Mouse (Mus musculus) intestine, embryonic 14.5 days (tissue): ENCODE measurements around the gene H1fnt. TPM values are rescaled to one million over a fixed set of nuclear protein-coding genes. Genes with fewer than 3 reads are reported as not detected.

Experiments
- ATAC-seq: fragments of 200-750 bp; cut with Nextera tagmentation; replicated peaks from 2 replicates; pipeline ENCODE4 v1.8.0; 2017; ENCODE audit warnings: low read depth, moderate number of reproducible peaks, moderate TSS enrichment, moderate library complexity; ENCODE audit not compliant: low FRiP score, low TSS enrichment
- DNase-seq: peaks from one replicate; pipeline ENCODE4 v3.0.0-alpha.2; 2018; ENCODE audit warnings: low spot score
- H3K27ac ChIP-seq: fragments of 300-500 bp; sonication (generic); 2 replicates; pipeline ENCODE4 v1.5.1; 2014; ENCODE audit warnings: low read depth, mild to moderate bottlenecking, control low read depth
- H3K27me3 ChIP-seq: fragments of 300-500 bp; sonication (generic); replicated peaks from 2 replicates; pipeline ENCODE4 v1.6.1; 2014; ENCODE audit warnings: low read length, control low read depth; ENCODE audit not compliant: control insufficient read depth, insufficient read depth
- H3K36me3 ChIP-seq: fragments of 300-500 bp; sonication (generic); 2 replicates; pipeline ENCODE4 v1.6.1; 2014; ENCODE audit warnings: low read length, control low read depth; ENCODE audit not compliant: control insufficient read depth, insufficient read depth
- H3K4me1 ChIP-seq: fragments of 300-500 bp; sonication (generic); replicated peaks from 2 replicates; pipeline ENCODE4 v1.6.1; 2014; ENCODE audit warnings: low read length, control low read depth, mixed read lengths; ENCODE audit not compliant: control insufficient read depth, insufficient read depth
- H3K4me2 ChIP-seq: fragments of 300-500 bp; sonication (generic); 2 replicates; pipeline ENCODE4 v1.6.1; 2014; ENCODE audit warnings: low read length
- H3K4me3 ChIP-seq: fragments of 300-500 bp; sonication (generic); 2 replicates; pipeline ENCODE4 v1.5.1; 2014; ENCODE audit warnings: low read depth, low read length, control low read depth, mixed read lengths
- H3K9ac ChIP-seq: fragments of 300-500 bp; sonication (generic); 2 replicates; pipeline ENCODE4 v1.6.1; 2014; ENCODE audit warnings: mild to moderate bottlenecking, low read length
- H3K9me3 ChIP-seq: fragments of 300-500 bp; sonication (generic); 2 replicates; pipeline ENCODE4 v1.6.1; 2016; ENCODE audit warnings: low read length, control low read depth; ENCODE audit not compliant: control insufficient read depth
- WGBS: fragments of 180-500 bp; shearing (Covaris S2); extraction: QIAGEN DNeasy Blood & Tissue Kit; methylation state at CpG from one replicate; pipeline ENCODE4 v1.1.7; 2014; 5-methylcytosine and 5-hydroxymethylcytosine counted together
- polyA plus RNA-seq: library from polyadenylated mRNA; unstranded; fragments of >200 nt; fragmentation: Nextera tagmentation; extraction: Ambion mirVana; gene quantifications from 2 replicates; pipeline ENCODE4 v1.2.1, GENCODE M21; 2014

Gene H1fnt
- polyA plus RNA-seq, 1 experiment from 2014 or later = not detected

DNA sequence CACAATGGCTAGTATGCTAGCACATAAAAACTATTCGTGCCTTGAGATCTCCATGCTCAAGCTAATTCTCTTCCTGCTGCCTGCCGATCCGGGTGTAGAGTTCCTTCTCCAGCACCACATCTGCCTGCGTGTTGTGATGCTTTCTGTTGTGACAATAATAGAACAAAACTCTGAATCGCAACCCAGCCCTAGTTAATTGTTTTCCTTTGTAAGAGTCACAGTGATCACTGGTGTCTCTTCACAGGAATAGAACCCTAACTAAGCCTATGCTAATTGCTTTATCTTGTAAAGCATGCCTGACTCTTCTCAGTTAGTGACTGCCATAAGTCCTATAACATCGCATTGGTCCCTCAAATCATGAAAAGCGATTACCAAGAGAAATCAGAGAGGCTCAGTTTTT lies 31.0 kb downstream of the H1fnt start:
- no peaks in the 10 kb centered on the region for H3K36me3 ChIP-seq
- no peak overlapping the region for H3K27ac ChIP-seq
- no peak overlapping the region for H3K4me2 ChIP-seq
- H3K4me3 ChIP-seq = no peak overlapping the region
- H3K4me1 ChIP-seq = no peaks in the 10 kb centered on the region
- WGBS = 79% methylated on average over 7 of the region's 7 CpGs
- no peak for DNase-seq
- no peak overlapping the region for H3K9ac ChIP-seq
- H3K27me3 ChIP-seq = no peaks in the 10 kb centered on the region
- no peaks in the 10 kb centered on the region for H3K9me3 ChIP-seq
- ATAC-seq = no peak

DNA sequence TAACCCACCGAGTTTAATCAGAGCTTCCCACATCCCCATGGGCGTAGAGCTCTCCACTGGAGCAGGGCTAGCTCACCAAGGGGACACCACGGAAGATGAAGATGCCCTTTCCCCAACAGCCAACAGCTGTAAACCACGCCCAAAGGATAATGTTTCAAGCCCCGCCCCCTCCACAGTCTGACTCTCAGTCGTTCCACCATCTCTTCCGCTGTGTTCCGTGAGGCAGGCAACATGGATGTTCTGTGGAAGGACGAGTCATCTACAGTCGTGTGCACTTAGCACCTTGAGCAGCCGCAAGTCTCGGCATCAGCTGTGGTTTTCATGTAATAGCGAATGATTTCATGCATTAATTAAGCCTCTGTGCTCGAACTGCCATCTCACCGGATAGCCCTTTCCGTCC lies 31.5 kb downstream of the H1fnt start:
- ATAC-seq (no peak), DNase-seq (no peak)
- H3K27ac ChIP-seq = no peak overlapping the region
- H3K4me2 ChIP-seq = no peak overlapping the region
- H3K36me3 ChIP-seq = no peaks in the 10 kb centered on the region
- no peaks in the 10 kb centered on the region for H3K27me3 ChIP-seq
- WGBS = 38% methylated on average over 16 of the region's 16 CpGs
- H3K4me1 ChIP-seq = no peaks in the 10 kb centered on the region
- no peaks in the 10 kb centered on the region for H3K9me3 ChIP-seq
- no peak overlapping the region for H3K9ac ChIP-seq
- no peak overlapping the region for H3K4me3 ChIP-seq

DNA sequence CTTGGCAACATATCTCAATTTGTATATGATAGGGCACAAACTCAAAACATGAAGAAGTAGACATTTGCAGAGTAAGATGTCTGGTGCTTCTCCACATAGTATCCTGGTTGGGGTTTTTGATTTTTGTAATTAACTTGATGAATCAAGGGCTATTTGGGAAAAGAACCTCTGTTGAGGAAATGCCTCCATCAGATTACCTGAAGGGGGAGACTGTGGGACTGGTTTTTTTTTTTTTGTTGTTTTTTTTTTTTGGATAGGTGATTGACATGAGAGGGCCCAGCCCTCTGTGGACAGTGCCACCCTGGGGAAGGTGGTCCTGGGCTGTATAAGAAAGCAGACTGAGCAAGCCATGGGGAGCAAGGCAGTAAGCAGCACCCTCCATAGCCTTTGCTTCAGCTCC lies 34.7 kb downstream of the H1fnt start:
- no peaks in the 10 kb centered on the region for H3K36me3 ChIP-seq
- no peaks in the 10 kb centered on the region for H3K4me1 ChIP-seq
- H3K9me3 ChIP-seq = no peaks in the 10 kb centered on the region
- no peaks in the 10 kb centered on the region for H3K27me3 ChIP-seq
- DNase-seq = no peak
- H3K9ac ChIP-seq = no peak overlapping the region
- no peak for ATAC-seq
- no peak overlapping the region for H3K27ac ChIP-seq
- H3K4me3 ChIP-seq = no peak overlapping the region
- H3K4me2 ChIP-seq = no peak overlapping the region

DNA sequence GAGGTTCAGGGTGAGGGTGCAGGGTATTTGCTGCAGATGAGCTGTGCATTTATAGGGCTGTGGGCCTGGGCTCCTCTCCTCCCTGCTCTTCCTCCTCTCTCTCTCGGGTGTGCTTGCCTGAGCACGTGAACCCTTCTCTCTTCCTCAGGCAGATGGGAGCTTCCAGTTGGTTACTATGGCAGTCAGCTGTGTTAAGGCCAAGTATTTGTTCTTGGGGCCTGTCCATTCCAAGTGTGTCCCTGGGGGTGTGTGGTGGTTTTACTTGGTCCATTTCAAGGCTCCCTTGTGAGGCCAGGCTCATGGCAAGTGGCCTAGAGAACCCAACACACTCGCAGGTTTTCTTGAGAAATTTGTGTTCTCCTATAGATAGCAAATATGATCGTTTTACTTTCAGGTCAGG lies 36.2 kb downstream of the H1fnt start, which contains the start of the genes Gm44579 and Olfr287:
Gm44579 (minus strand) TSS at position 101 of the 400 bp plus-strand sequence.
Olfr287 (minus strand) TSS at position 180 of the 400 bp plus-strand sequence.
- H3K9ac ChIP-seq = no peak within 1 kb of the TSS
- ATAC-seq (no peak), DNase-seq (no peak)
- no peaks in the 10 kb centered on the region for H3K4me1 ChIP-seq
- no peak within 1 kb of the TSS for H3K27ac ChIP-seq
- H3K4me2 ChIP-seq = no peak within 1 kb of the TSS
- 70% methylated on average over 4 of the region's 4 CpGs for WGBS
- H3K9me3 ChIP-seq = no peaks in the 10 kb centered on the region
- H3K4me3 ChIP-seq = no peak within 1 kb of the TSS
- no peaks in the 10 kb centered on the region for H3K27me3 ChIP-seq
- no peaks in the 10 kb centered on the region for H3K36me3 ChIP-seq

DNA sequence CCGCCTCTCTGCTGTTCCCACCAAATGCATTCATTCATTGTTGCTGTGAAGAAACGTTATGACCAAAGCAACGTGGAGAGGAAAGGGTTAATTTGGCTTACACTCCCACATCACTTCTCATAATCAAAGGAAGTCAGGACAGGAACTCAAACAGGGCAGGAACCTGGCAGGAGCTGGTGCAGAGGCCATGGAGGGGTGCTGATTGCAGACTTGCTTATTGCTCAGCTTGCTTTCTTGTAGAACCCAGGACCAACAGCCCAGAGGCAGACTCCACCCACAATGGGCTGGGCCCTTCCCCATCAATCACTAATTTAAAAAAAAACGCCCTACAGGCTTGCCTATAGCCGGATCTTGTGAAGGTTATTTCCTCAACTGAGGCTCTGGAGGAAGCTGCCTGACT lies 43.0 kb downstream of the H1fnt start:
- H3K4me2 ChIP-seq = no peak overlapping the region
- no peak for ATAC-seq
- H3K4me3 ChIP-seq = no peak overlapping the region
- no peak overlapping the region for H3K9ac ChIP-seq
- DNase-seq = no peak
- no peaks in the 10 kb centered on the region for H3K9me3 ChIP-seq
- no peaks in the 10 kb centered on the region for H3K4me1 ChIP-seq
- H3K36me3 ChIP-seq = no peaks in the 10 kb centered on the region
- no peak overlapping the region for H3K27ac ChIP-seq
- no peaks in the 10 kb centered on the region for H3K27me3 ChIP-seq
- WGBS = 69% methylated on average over 5 of the region's 5 CpGs

DNA sequence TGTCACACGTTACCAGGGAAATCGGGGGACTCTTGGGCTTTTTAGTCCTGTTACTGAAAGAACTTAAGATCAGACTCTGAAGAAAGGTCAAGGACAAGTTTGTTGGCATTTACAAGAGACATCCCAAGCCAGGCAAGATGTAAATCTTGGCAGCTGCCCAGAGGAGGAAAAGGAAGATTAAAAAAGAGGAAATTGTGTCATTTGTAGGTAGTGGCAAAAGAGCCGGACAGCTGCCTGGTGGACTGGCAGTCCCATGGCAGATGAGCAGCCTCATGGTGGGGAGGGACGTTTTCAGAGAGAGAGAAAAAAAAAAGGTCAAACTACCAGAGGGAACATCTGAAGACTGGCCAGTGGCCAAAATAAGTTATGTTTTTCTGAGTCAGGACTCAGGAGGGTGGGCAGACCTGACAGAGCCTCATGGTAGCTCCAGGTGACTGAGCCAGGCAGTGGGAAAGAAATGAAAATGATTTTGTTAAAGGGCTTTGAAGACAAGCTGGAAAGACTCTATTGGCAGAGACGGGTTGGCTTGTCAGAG lies 43.7 kb downstream of the H1fnt start:
- H3K9ac ChIP-seq = no peak overlapping the region
- H3K27ac ChIP-seq = no peak overlapping the region
- 75% methylated on average over 5 of the region's 5 CpGs for WGBS
- H3K4me1 ChIP-seq = no peaks in the 10 kb centered on the region
- H3K36me3 ChIP-seq = no peaks in the 10 kb centered on the region
- no peaks in the 10 kb centered on the region for H3K9me3 ChIP-seq
- DNase-seq (no peak), ATAC-seq (no peak)
- H3K27me3 ChIP-seq = no peaks in the 10 kb centered on the region
- no peak overlapping the region for H3K4me2 ChIP-seq
- H3K4me3 ChIP-seq = no peak overlapping the region

DNA sequence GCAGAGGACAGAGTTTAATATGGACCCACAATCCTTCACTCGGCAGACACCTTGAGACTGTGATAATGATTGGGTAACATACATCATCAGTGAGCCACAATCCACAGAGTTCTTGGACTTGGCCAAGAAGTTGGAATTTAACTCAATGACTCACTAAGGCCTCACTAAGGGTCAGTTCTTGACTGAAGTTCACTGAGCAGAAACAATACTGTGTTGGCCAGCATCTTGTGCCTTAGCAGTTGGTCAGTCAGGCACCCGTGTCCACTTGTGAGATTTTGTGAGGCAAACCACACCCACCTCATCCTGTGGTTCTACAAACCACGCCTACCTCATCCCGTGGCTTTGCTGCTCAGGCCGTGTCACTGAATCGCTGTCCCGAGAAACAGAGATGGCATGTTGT lies 47.4 kb downstream of the H1fnt start:
- no peaks in the 10 kb centered on the region for H3K27me3 ChIP-seq
- H3K36me3 ChIP-seq = no peaks in the 10 kb centered on the region
- no peak overlapping the region for H3K4me3 ChIP-seq
- no peaks in the 10 kb centered on the region for H3K9me3 ChIP-seq
- no peak for ATAC-seq
- no peak overlapping the region for H3K9ac ChIP-seq
- no peak overlapping the region for H3K27ac ChIP-seq
- WGBS = 79% methylated on average over 7 of the region's 7 CpGs
- H3K4me2 ChIP-seq = no peak overlapping the region
- H3K4me1 ChIP-seq = no peaks in the 10 kb centered on the region
- no peak for DNase-seq

Other genes starting within 250 kb of the H1fnt start
- gene Pfkm, start 164.7 kb downstream of the H1fnt start, polyA plus RNA-seq = 28.8 and 31.4 TPM in 2 replicates
- gene Senp1, start 163.5 kb downstream of the H1fnt start, polyA plus RNA-seq = 36.3 and 36.4 TPM in 2 replicates
- gene Asb8, start 91.7 kb downstream of the H1fnt start, polyA plus RNA-seq = 47.7 and 50.3 TPM in 2 replicates
- 1.6 and 2.0 TPM in 2 replicates for gene Ccdc184, start 90.1 kb downstream of the H1fnt start, polyA plus RNA-seq
- not detected in 2 replicates for gene Olfr288, start 61.8 kb downstream of the H1fnt start, polyA plus RNA-seq
- gene Gm44579, start 36.3 kb downstream of the H1fnt start, polyA plus RNA-seq = not detected in 2 replicates
- not detected in 2 replicates for gene Olfr287, start 36.2 kb downstream of the H1fnt start, polyA plus RNA-seq
- not detected in 2 replicates for gene Olfr286, start 22.8 kb downstream of the H1fnt start, polyA plus RNA-seq
- gene Zfp641, start 38.9 kb upstream of the H1fnt start, polyA plus RNA-seq = 0.41 and 0.71 TPM in 2 replicates
- gene Olfr285, start 60.1 kb upstream of the H1fnt start, polyA plus RNA-seq = not detected in 2 replicates
- not detected in 2 replicates for gene Olfr284, start 83.7 kb upstream of the H1fnt start, polyA plus RNA-seq
- gene Olfr283, start 123.7 kb upstream of the H1fnt start, polyA plus RNA-seq = not detected in 2 replicates
- gene Olfr282, start 173.9 kb upstream of the H1fnt start, polyA plus RNA-seq = not detected in 2 replicates
- gene Olfr281, start 195.3 kb upstream of the H1fnt start, polyA plus RNA-seq = not detected in 2 replicates
- not detected in 2 replicates for gene OR5BS1P, start 212.6 kb upstream of the H1fnt start, polyA plus RNA-seq
- 0.57 TPM in 1 of 2 replicates, not detected in the other for gene Lalba, start 225.4 kb upstream of the H1fnt start, polyA plus RNA-seq
- gene Olfr279, start 235.1 kb upstream of the H1fnt start, polyA plus RNA-seq = not detected in 2 replicates